Mouse (Mus musculus): ENCODE measurements around the gene Kit. TPM values are rescaled to one million over a fixed set of nuclear protein-coding genes. Genes with fewer than 3 reads are reported as not detected.

Kit gene
- polyA plus RNA-seq (2016; fragmentation: Nextera tagmentation; extraction: Ambion mirVana): 41.6 and 46.1 TPM in 2 replicates

GRCm38 (mm10) chr5:75574852-75575566, at the start of gene Kit:
Kit (plus strand) TSS chr5:75574916.
- H3K9ac ChIP-seq: peak within 1 kb of the TSS; percentile 80
- H3K4me2 ChIP-seq (replicated peaks): peak within 1 kb of the TSS; percentile 96
- peaks cover 21% of the 10 kb centered on the region for H3K4me1 ChIP-seq
- H3K4me3 ChIP-seq: peak within 1 kb of the TSS; percentile 75
- peak within 1 kb of the TSS; percentile 81 for H3K27ac ChIP-seq
- 0% methylated on average over 51 of the region's 65 CpGs for WGBS
- ATAC-seq (ENCODE audit: low FRiP score): peak; percentile 92
- H3K36me3 ChIP-seq: no peaks in the 10 kb centered on the region
- H3K9me3 ChIP-seq (replicated peaks): no peaks in the 10 kb centered on the region
- H3K27me3 ChIP-seq: peaks cover 3% of the 10 kb centered on the region; the same call in 1 of the 2 replicates

- no peaks in the 10 kb centered on the region for H3K36me3 ChIP-seq
- no peaks in the 10 kb centered on the region for H3K9me3 ChIP-seq (replicated peaks)
- H3K4me3 ChIP-seq: no peak overlapping the region
- H3K4me2 ChIP-seq (replicated peaks): no peak overlapping the region
- H3K27ac ChIP-seq: no peak overlapping the region
- H3K4me1 ChIP-seq: no peaks in the 10 kb centered on the region; the same call in 1 of the 2 replicates
- ATAC-seq (ENCODE audit: low FRiP score): no peak
- no peaks in the 10 kb centered on the region for H3K27me3 ChIP-seq
- no peak overlapping the region for H3K9ac ChIP-seq
- WGBS: 83% methylated on average over 3 of the region's 3 CpGs
Measured at GRCm38 (mm10) chr5:75536156-75536555, 38.6 kb upstream of the Kit start.

- ATAC-seq (ENCODE audit: low FRiP score): no peak
- Histone ChIP-seq H3K4me3 (no peak overlapping the region), H3K36me3 (no peaks in the 10 kb centered on the region), H3K9me3 (replicated peaks) (no peaks in the 10 kb centered on the region), H3K9ac (no peak overlapping the region), H3K27ac (no peak overlapping the region), H3K4me2 (replicated peaks) (no peak overlapping the region), H3K4me1 (no peaks in the 10 kb centered on the region; the same call in 1 of the 2 replicates), H3K27me3 (0 out of 2 replicates have a peak, but pooled peaks cover 2% of the 10 kb centered on the region)
- WGBS: 33% methylated on average over 4 of the region's 4 CpGs
Measured at GRCm38 (mm10) chr5:75537717-75538116, 37.0 kb upstream of the Kit start.

- Histone ChIP-seq H3K36me3 (no peaks in the 10 kb centered on the region), H3K9ac (no peak overlapping the region), H3K4me3 (no peak overlapping the region), H3K27ac (no peak overlapping the region), H3K27me3 (0 out of 2 replicates have a peak, but pooled peaks cover 2% of the 10 kb centered on the region), H3K4me2 (replicated peaks) (no peak overlapping the region), H3K9me3 (replicated peaks) (no peaks in the 10 kb centered on the region), H3K4me1 (no peaks in the 10 kb centered on the region; the same call in 1 of the 2 replicates)
- 22% methylated on average over 4 of the region's 4 CpGs for WGBS
- no peak for ATAC-seq (ENCODE audit: low FRiP score)
Measured at GRCm38 (mm10) chr5:75538458-75538857, 36.3 kb upstream of the Kit start.

GRCm38 (mm10) chr5:75539098-75539497, 35.6 kb upstream of the Kit start:
- 0 out of 2 replicates have a peak, but pooled peaks cover 2% of the 10 kb centered on the region for H3K27me3 ChIP-seq

GRCm38 (mm10) chr5:75543757-75544156, 31.0 kb upstream of the Kit start:
- H3K9me3 ChIP-seq (replicated peaks): no peaks in the 10 kb centered on the region
- no peak overlapping the region for H3K9ac ChIP-seq
- no peak overlapping the region for H3K27ac ChIP-seq
- ATAC-seq (ENCODE audit: low FRiP score): no peak
- WGBS: 89% methylated on average over 3 of the region's 3 CpGs
- H3K36me3 ChIP-seq: no peaks in the 10 kb centered on the region
- no peak overlapping the region for H3K4me2 ChIP-seq (replicated peaks)
- H3K27me3 ChIP-seq: 0 out of 2 replicates have a peak, but pooled peaks cover 2% of the 10 kb centered on the region
- no peak overlapping the region for H3K4me3 ChIP-seq
- H3K4me1 ChIP-seq: no peaks in the 10 kb centered on the region

More at GRCm38 (mm10) chr5:75539098-75539497, 35.6 kb upstream of the Kit start:
- no peak overlapping the region for H3K4me2 ChIP-seq (replicated peaks)
- 36% methylated on average over 6 of the region's 6 CpGs for WGBS
- H3K9me3 ChIP-seq (replicated peaks): no peaks in the 10 kb centered on the region
- no peak overlapping the region for H3K27ac ChIP-seq
- ATAC-seq (ENCODE audit: low FRiP score): no peak
- H3K4me3 ChIP-seq: no peak overlapping the region
- H3K36me3 ChIP-seq: no peaks in the 10 kb centered on the region
- H3K4me1 ChIP-seq: no peaks in the 10 kb centered on the region; the same call in 1 of the 2 replicates
- no peak overlapping the region for H3K9ac ChIP-seq

- Histone ChIP-seq H3K4me1 (no peaks in the 10 kb centered on the region), H3K4me2 (replicated peaks) (no peak overlapping the region), H3K9me3 (replicated peaks) (no peaks in the 10 kb centered on the region), H3K36me3 (no peaks in the 10 kb centered on the region), H3K27ac (no peak overlapping the region), H3K9ac (no peak overlapping the region), H3K27me3 (0 out of 2 replicates have a peak, but pooled peaks cover 2% of the 10 kb centered on the region), H3K4me3 (no peak overlapping the region)
- ATAC-seq (ENCODE audit: low FRiP score): no peak
- 72% methylated on average over 14 of the region's 14 CpGs for WGBS
Measured at GRCm38 (mm10) chr5:75544472-75545264, 30.0 kb upstream of the Kit start.

- no peak for ATAC-seq (ENCODE audit: low FRiP score)
- H3K4me3 ChIP-seq: no peak overlapping the region
- H3K9ac ChIP-seq: no peak overlapping the region
- H3K27me3 ChIP-seq: 0 out of 2 replicates have a peak, but pooled peaks cover 2% of the 10 kb centered on the region
- WGBS: 84% methylated on average over 4 of the region's 4 CpGs
- no peak overlapping the region for H3K27ac ChIP-seq
- no peaks in the 10 kb centered on the region for H3K36me3 ChIP-seq
- H3K9me3 ChIP-seq (replicated peaks): no peaks in the 10 kb centered on the region
- H3K4me1 ChIP-seq: no peaks in the 10 kb centered on the region
- no peak overlapping the region for H3K4me2 ChIP-seq (replicated peaks)
Measured at GRCm38 (mm10) chr5:75545265-75545643, 29.5 kb upstream of the Kit start.

GRCm38 (mm10) chr5:75553021-75553420, 21.7 kb upstream of the Kit start:
- H3K9me3 ChIP-seq (replicated peaks): 0 out of 2 replicates have a peak, but pooled peaks cover 3% of the 10 kb centered on the region
- no peak overlapping the region for H3K4me2 ChIP-seq (replicated peaks)
- no peaks in the 10 kb centered on the region for H3K36me3 ChIP-seq
- no peak overlapping the region for H3K4me3 ChIP-seq
- no peak overlapping the region for H3K9ac ChIP-seq
- no peak overlapping the region for H3K27ac ChIP-seq
- H3K27me3 ChIP-seq: no peaks in the 10 kb centered on the region
- ATAC-seq (ENCODE audit: low FRiP score): no peak
- H3K4me1 ChIP-seq: 0 out of 2 replicates have a peak, but pooled peaks cover 3% of the 10 kb centered on the region
- WGBS: 91% methylated on average over 3 of the region's 3 CpGs

- no peaks in the 10 kb centered on the region for H3K27me3 ChIP-seq
- 60% methylated on average over 11 of the region's 11 CpGs for WGBS
- H3K9me3 ChIP-seq (replicated peaks): no peaks in the 10 kb centered on the region
- no peak overlapping the region for H3K4me2 ChIP-seq (replicated peaks)
- H3K36me3 ChIP-seq: no peaks in the 10 kb centered on the region
- ATAC-seq (ENCODE audit: low FRiP score): no peak
- 0 out of 2 replicates have a peak, but pooled peaks cover 3% of the 10 kb centered on the region for H3K4me1 ChIP-seq
- H3K9ac ChIP-seq: no peak overlapping the region
- H3K27ac ChIP-seq: no peak overlapping the region
- no peak overlapping the region for H3K4me3 ChIP-seq
Measured at GRCm38 (mm10) chr5:75557636-75558035, 17.1 kb upstream of the Kit start.

GRCm38 (mm10) chr5:75559291-75559690, 15.4 kb upstream of the Kit start:
- WGBS: 87% methylated on average over 6 of the region's 6 CpGs

GRCm38 (mm10) chr5:75561231-75561630, 13.5 kb upstream of the Kit start:
- Histone ChIP-seq H3K36me3 (no peaks in the 10 kb centered on the region), H3K27ac (no peak overlapping the region), H3K4me1 (0 out of 2 replicates have a peak, but pooled peaks cover 3% of the 10 kb centered on the region), H3K27me3 (no peaks in the 10 kb centered on the region), H3K9me3 (replicated peaks) (no peaks in the 10 kb centered on the region), H3K4me3 (no peak overlapping the region), H3K4me2 (replicated peaks) (no peak overlapping the region), H3K9ac (no peak overlapping the region)
- 100% methylated on average over 2 of the region's 2 CpGs for WGBS
- no peak for ATAC-seq (ENCODE audit: low FRiP score)

More at GRCm38 (mm10) chr5:75559291-75559690, 15.4 kb upstream of the Kit start:
- Histone ChIP-seq H3K27ac (no peak overlapping the region), H3K4me2 (replicated peaks) (no peak overlapping the region), H3K27me3 (no peaks in the 10 kb centered on the region), H3K9me3 (replicated peaks) (no peaks in the 10 kb centered on the region), H3K4me3 (no peak overlapping the region), H3K36me3 (no peaks in the 10 kb centered on the region), H3K4me1 (0 out of 2 replicates have a peak, but pooled peaks cover 3% of the 10 kb centered on the region), H3K9ac (no peak overlapping the region)
- no peak for ATAC-seq (ENCODE audit: low FRiP score)

Data from hindbrain, embryonic 12.5 days (tissue).